Mouse (Mus musculus) ovary, postnatal 14 days (tissue): ENCODE data around the gene Pnlip.

Experiments
- DNase-seq: peaks from one replicate; pipeline ENCODE4 v3.0.0; 2022; ENCODE audit warnings: low spot score

Gene Pnlip

DNA sequence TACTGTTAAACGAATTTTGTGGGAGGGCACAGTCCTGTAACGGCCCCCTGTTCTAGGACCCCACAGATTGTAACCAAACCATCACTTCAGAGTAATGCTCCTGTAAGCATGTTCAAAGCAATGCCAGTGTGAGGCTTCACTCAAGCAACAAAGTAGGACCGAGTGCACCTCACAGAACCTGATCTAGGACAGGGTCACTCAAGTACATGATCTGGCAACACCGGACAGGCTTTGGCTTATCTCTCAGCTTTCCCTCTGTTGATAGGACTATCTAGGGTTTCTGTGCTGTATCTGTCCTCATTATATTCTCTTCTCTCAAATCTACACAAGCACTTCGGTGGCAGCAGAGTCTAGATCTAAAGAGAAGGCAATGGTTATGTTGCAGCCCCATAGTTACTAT is 74.3 kb downstream of the Pnlip start:
- DNase-seq = no peak

- DNase-seq = no peak
Measured at GRCm38 (mm10) chr19:58727756-58728155, 75.5 kb downstream of the Pnlip start.

DNA sequence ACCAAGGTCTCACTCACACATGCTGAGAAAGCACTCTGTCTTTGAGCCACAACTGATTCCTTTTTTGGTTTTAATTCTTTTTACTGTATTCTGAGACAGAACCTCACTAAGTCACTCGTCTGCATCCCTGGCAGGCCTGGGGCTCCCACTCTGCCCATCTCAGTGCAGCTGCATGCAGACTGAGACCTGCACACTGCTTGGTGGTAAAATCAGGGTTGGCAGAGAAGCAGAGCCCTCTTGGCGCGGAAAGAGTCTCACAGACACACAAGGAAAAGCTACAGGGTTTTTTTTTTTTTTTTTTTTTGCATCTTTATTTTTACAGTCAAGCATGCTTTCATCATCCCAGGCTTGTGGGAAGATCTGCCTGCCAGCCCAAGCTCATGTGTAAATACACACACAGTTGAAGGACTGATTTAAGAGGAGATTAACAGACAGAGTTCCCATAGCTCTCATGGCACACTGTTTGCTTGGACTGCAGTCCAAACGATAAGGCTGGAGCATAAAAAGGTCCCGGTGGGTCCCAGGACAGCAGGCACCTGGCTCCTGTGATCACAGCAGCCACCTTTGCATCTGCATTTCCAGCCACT is 76.2 kb downstream of the Pnlip start, which contains the start of gene Pnliprp1:
Gene Pnliprp1 (plus strand): TSS at position 443 of the 587 bp plus-strand sequence.
- DNase-seq = no peak
